Mouse (Mus musculus) urinary bladder, postnatal 14 days (tissue): ENCODE data around the gene Fam124b.

Source experiments
- DNase-seq: peaks from one replicate; pipeline ENCODE4 v3.0.0; 2021; ENCODE audit warnings: low spot score

Fam124b gene

GRCm38 (mm10) chr1:80218268-80218667 lies at the start of gene Fam124b:
Gene Fam124b, minus strand, starts transcription at chr1:80218473.
- DNase-seq, result no peak

- no peak for DNase-seq
These were observed 42.2 kb upstream of the Fam124b start for GRCm38 (mm10) chr1:80260443-80260842.

GRCm38 (mm10) chr1:80258632-80259031 lies 40.4 kb upstream of the Fam124b start:
- DNase-seq, result no peak

DNA sequence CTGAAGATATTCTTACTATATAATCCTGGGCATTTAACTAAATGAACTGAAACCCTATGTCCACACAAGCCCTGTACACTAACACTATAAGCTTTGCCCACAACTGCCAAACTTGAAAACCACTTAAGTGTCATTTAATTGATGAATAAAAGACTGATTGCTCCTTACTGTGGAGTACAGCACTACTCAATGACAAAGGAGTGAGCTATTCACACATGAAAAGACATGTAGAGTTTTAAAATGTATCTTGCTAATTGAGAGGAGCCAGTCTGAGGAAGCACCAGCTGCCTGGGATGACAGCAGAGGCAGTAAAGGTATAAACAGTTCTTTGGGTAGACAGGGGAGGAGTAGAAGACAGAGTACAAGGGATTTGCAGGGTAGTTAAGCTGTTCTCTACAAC lies 35.0 kb upstream of the Fam124b start:
- no peak for DNase-seq

DNA sequence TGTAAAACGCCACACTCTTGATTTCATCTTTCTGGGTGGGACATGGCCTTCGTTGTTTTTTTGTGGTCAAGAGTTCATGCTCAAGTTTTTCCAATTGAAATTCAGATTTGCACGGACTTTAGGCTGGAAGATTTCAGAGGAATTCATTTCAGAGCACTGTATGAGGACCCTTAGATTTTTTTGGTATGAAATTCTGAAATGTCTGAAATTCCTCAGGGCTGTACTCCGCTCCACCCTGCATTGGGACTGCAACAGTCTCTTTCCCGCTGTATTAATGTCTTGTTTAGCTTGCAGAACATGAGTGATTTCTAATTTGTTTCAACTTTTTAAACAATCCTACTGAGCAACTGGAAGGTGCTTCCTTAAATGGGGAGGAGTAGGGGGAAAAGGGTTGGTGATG lies 32.0 kb upstream of the Fam124b start:
- DNase-seq, result no peak

- no peak for DNase-seq
These were observed 28.9 kb upstream of the Fam124b start for GRCm38 (mm10) chr1:80247131-80247530.

- no peak for DNase-seq
These were observed 25.9 kb upstream of the Fam124b start for GRCm38 (mm10) chr1:80244123-80244522.

- no peak for DNase-seq
These were observed 23.3 kb upstream of the Fam124b start for GRCm38 (mm10) chr1:80241579-80241978.

DNA sequence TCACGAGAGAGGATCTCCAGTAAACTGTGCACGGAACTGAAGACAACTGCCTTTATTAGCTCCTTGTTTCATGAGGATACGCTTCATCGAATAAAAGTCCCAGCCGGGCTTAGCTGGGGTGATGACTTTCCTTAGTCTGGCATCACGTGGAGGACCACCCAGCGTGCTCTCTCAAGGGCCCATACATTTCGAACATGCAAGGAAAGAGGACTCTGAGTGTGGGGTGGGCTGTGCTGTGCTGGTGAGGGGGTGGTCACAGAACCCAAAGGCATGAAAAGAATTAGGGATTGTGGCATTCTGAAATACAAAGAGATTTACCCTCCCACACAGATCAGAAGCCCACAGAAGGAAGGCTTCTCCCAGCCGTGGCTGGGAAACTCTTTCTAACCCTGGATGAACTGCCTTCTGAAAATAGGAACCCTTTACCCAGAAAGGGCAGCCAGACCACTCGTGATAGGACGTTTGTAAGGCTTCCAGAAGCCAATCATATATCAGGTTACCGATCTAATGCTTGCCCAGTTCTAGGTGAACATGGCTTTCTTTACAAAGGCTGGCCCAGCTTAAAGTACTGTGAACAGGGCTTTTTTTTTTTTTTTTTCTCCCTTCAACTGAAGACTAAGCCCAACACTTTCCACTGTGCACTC lies 21.9 kb upstream of the Fam124b start:
- no peak for DNase-seq

DNA sequence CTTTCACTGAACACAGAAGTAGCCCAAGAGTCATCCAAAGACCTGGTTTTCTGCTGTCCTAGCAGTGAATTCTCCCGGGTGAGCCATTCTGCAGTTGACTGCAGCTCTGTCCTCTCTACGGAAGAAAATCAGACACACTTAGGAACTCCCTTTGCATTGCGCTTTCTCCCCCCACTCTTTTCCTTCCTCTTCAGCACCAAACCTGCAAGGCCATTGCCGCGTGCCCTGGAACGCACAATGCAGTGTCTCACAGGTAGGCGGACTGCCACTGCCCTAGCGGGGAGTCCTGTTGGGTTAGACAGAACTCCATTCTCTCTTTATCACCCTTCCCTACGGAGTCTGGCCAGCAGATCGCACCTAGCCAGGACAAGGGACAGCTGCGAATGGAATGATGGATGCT lies 21.2 kb upstream of the Fam124b start:
- DNase-seq, result no peak

- DNase-seq, result no peak
These were observed 18.9 kb upstream of the Fam124b start for GRCm38 (mm10) chr1:80236951-80237702.

DNA sequence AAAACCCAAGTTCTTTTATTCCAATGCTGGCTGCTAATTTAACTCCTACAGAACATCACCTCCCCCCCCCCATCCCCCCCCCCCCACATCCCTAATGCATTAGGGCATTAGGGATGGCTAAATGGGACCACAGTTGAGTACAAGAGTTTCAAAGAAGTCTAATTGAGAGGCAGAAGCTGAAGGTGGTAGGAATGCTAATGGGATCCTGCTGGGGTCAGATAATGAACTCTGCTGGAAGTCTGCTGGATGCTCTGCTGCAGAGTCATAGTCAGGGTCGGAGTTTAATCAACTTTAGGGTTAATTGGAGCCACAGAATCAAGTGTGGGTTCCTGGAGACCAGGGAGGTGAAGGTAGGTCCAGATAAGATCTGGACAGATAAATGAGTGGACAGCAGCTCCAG lies 17.9 kb upstream of the Fam124b start:
- no peak for DNase-seq

- DNase-seq, result no peak
These were observed 12.3 kb upstream of the Fam124b start for GRCm38 (mm10) chr1:80230612-80231011.

- no peak for DNase-seq
These were observed 6.7 kb upstream of the Fam124b start for GRCm38 (mm10) chr1:80224839-80225412.

GRCm38 (mm10) chr1:80221151-80221550 lies 2.9 kb upstream of the Fam124b start:
- DNase-seq, result no peak

DNA sequence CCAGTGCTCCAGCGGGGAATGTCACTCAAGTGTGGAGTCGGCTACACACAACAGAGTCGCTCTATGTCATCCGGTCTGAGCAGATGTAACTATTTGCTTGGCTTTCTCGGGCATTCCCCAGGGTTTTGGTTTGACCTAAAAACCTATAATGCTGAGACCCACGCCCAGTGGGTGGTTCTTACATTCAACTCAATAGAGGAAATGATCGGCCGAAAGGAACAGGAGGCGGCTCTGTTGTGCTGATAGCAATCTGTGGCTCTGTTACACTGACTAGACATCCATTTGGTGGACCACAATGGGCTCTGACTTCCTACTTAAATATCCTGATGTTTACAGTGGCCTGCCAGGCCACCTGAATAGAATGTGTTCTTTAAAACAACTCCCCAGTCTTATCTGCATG lies 4.4 kb downstream of the Fam124b start:
- no peak for DNase-seq

DNA sequence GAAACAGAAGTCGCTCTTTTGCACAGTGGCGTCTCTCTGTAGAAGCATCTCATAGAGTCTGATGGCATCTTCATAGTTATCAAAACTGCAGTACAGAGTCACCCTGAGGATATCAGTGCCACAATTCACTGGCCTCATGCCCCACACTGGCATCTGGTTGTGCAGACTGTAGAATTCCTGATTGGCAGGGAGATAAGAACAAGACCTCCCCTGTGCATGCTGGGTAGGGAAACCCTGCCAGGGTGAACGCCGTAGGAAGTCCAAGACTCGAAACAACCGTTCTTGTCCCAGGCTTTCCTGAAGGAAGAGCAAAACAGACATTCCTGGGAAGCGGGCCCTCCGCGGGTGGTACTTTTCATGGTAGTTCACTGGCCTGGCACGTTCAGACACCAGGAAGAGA lies 5.1 kb downstream of the Fam124b start:
- DNase-seq, result no peak

- DNase-seq, result no peak
These were observed 16.0 kb downstream of the Fam124b start for GRCm38 (mm10) chr1:80202314-80202713.

GRCm38 (mm10) chr1:80192837-80193236 lies 25.4 kb downstream of the Fam124b start:
- DNase-seq, result no peak

DNA sequence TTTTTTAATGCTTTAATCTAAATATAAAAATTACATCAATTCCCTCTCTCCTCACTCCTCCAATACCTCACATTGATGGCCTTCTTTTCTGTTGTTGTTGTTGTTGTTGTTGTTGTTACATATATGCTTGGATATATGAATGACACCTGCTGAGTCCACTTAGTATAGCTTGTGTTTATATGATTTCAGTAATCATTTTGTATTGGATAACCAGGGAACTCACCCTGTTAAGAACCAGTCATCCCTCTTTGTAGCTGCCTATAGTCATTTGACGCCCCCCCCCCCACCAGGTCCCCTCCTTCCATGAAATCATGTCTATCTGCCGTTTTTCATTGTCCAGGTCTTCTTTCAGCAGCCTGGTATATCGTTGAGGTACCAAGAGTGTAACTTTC lies 36.9 kb downstream of the Fam124b start:
- DNase-seq, result no peak

GRCm38 (mm10) chr1:80180767-80181413 lies 37.4 kb downstream of the Fam124b start:
- peak; percentile 46 for DNase-seq

- DNase-seq, result no peak
These were observed 38.1 kb downstream of the Fam124b start for GRCm38 (mm10) chr1:80180128-80180527.
